Mouse (Mus musculus) megakaryocyte progenitor cell, adult 5-6 weeks (primary cell): ENCODE measurements at regions not wholly inside any gene's neighbourhood (a gene's known extent, or its start where the extent isn't known, plus 50 kb on each side); places are given as distances from the start of the nearest gene placed in this dataset.
"Not testable (repeated sequence)": the region's sequence is repeated elsewhere in the genome, so short reads cannot be mapped to it uniquely, and the experiment has no call there.

Experiments used
- ATAC-seq: replicated peaks from 2 replicates; pipeline ENCODE4 v1.8.0; 2016; ENCODE audit warnings: mild to moderate bottlenecking, moderate TSS enrichment, inconsistent platforms; ENCODE audit not compliant: poor library complexity

- no peak for ATAC-seq
Observed at GRCm38 (mm10) chr3:82290373-82290772, 67.5 kb upstream of the Map9 start.

DNA sequence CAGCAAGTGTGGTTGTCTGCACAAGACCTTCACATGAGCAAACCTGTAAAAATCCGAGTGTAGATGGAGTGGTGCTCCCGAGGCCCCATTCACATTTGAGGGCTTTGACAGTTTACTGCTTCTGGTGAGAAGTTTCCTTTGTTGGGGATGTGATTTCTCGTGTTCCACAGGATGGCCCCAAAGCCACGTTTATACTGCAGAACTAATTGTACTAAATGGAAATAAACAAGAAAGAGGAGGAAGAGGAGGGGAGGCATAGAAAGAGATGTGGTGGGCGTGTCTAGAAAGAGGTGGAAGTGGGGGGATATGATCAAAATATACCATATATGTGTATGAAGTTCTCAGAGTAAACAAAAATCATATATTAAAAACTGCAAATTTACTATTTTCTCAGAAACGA is 68.8 kb upstream of the Map9 start:
- ATAC-seq = no peak

GRCm38 (mm10) chr3:82276977-82277714 is 80.7 kb upstream of the Map9 start:
- no peak for ATAC-seq

DNA sequence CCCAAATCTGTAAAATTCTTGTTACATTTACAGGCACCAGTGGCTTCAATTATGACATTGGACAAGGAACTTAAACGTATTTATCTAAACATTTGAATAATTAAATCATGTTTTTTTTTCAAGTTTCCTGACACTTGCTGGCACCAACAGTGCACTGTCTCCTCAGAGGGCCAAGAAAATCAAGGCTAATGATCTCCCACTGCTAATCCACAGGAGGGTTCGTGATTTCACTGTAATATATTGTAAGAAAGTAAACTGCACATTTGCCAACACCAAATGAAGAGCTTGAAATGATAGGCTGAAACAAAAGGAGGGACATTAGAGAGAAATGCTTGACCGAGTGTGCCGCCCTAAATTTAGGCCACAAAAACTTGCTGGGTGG is 82.0 kb upstream of the Map9 start:
- no peak for ATAC-seq

GRCm38 (mm10) chr3:82274945-82275821 is 82.7 kb upstream of the Map9 start:
- no peak for ATAC-seq

GRCm38 (mm10) chr3:82274196-82274937 is 83.5 kb upstream of the Map9 start:
- ATAC-seq = no peak

DNA sequence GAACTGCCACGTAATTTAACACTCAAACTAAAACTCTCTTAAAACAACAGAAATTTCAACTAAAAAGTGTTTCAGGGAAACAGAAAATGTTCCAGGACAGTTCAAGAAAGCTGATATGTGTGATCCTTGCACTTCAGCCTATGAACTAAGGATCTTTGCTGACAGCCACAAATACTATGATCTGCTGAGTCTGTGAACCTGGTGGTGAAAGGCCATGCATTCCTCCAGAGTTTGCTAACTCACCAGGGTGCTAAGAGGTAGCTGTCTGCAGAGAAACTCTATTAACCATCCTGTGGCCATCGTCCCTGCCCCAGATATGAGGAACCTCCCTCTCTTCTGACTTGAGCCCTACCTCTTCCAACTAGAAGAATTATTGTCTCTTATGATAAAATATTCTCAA is 84.3 kb upstream of the Map9 start:
- not testable (repeated sequence) for ATAC-seq

DNA sequence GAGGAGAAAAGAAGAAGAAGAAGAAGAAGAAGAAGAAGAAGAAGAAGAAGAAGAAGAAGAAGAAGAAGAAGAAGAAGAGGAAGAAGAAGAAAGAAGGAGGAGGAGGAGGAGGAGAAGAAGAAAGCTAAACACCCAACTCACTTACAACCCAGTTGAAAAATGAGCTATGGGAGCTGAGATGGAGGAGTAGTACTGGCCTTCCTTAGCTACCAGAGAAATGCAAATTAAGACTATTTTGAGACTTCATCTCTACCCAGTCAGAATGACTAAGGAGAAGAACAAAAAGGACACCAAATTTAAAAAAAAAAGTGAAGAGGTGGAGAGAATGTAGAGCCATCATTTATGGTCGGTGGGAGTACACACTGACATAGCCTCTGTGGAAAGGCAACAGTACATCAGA is 85.9 kb upstream of the Map9 start:
- no peak for ATAC-seq

DNA sequence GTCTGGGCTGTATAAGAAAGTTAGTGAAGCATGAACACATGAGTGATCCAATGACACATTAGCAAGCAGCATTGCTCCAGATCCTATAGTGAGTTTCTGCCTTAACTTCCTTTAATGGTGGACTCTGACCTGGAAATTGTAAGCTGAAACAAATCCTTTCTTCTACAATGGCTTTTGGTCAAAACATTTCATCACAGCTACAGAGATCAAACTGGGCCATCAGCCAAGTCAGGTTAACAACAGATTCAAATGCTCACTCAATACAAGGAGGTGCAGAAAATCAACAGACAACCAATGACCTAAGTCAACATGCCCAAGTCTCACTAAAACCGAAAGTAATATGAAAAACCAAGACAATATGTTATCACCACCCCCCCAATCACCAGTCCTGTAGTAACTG is 91.9 kb upstream of the Map9 start:
- ATAC-seq = no peak

- ATAC-seq = no peak
Observed at GRCm38 (mm10) chr3:82261976-82262375, 95.9 kb upstream of the Map9 start.

GRCm38 (mm10) chr3:82259986-82260652 is 97.7 kb upstream of the Map9 start:
- no peak for ATAC-seq

DNA sequence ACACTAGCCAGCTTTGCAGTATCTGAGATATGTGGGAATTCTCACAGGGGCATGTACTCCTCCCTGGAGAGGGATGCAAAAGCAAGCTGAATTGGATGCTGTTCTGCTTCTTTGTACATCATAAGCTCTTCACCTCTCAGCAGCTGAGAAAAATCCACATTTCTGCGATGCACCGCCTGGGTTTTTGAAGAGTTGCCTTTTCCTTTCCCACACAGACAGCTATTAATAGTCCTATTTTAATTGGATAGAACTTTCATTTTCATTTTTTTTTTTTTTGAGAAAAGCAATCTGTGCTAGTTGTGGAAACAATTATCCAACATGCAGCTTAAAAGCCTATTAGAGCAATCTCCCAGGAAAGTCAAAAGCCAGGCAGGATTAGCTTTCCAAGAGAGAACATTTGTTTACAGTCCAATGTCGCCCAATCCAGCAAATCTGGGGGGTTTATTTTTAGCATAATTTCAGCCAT is 105.2 kb upstream of the Gucy1a1 start:
- ATAC-seq = no peak

DNA sequence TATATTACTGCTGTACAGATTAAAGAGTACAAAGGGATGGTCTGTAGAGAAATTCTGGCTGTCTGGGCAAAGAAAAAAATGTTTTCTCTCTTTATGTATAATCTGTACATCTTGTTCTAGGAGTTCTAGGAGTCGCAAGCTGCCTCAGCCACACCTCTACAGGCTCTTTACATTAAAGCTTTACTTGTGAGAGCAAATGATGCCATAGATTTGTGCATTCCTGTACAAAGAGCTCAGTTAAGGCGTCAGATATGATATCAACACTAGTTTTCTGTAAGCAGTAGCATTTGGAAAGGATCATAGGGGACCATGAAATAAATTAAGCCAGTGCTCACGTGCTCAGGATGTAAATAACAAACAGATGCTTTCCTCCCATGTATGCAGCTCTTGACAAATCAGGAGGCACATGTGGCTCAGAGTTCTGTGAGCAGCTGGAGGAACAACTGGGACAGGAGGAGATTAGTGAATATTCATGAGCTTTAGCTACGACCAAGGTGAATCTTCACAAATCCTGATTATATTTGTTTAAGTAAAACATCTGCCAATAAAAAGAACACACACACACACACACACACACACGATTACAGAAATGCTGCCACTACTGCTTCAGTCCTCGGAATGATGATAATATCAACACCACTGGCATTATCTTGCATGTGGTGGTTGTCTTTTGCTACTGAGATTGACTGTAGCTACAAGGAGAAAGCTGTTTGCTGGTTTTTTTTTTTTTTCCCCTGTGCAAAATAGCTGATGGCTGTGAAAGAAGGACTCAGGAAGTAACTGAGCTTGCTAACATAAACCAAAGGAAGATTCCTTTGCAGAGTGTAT is 104.6 kb upstream of the Gucy1a1 start:
- no peak for ATAC-seq

DNA sequence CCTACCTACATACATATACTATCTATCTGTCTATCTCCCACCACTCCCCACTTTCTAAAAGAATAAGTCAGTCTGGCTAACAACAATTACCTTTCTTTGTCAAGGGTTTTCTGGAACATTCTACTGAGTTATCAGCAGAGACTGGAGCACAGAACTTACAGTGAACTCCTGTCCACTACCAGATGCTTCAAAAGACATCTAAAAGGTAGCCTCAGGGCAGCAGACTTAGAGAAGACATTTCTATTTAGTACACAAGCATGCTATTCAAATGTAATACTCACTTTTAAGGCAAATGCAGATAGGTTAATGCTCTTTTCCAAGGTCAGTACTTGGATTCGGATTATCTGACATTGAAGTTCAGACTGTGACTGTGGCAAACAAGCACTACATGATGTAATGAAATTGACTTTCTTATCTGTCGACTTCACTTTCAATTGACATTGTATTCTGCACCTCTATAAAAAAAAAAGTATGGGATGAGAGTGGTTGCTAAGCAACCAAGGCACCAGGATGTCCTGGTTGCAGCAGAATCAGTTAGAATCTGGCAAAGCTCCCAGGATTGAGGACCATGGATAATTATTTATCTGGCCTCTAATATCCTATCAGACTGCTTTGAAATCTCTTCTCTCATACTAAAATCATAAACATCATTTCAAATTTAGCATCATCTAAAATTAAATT is 90.9 kb upstream of the Gucy1a1 start:
- no peak for ATAC-seq

DNA sequence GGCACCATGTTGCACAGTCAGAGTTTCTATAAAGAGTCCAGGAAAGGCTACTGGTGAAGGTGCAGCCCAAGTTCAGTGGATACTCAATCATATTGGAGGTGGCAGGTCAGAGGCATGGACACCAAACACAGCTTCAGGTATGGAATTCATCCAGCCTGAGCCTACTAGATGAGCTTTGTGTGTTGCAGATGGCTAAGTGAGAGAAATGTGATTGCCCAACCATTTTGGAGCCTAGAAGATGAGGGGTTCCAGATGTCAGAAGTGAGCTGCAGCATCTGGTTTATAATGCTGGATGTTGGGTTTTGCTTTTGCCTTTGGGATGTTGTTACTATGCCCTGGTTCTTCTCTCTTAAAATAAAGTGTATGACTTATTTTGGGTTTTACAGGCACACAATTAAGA is 88.7 kb upstream of the Gucy1a1 start:
- no peak for ATAC-seq

- ATAC-seq = no peak
Observed at GRCm38 (mm10) chr3:82223379-82223778, 77.8 kb upstream of the Gucy1a1 start.

GRCm38 (mm10) chr3:82221924-82222323 is 76.3 kb upstream of the Gucy1a1 start:
- ATAC-seq = peak; percentile 52; the same call in 1 of the 2 replicates

DNA sequence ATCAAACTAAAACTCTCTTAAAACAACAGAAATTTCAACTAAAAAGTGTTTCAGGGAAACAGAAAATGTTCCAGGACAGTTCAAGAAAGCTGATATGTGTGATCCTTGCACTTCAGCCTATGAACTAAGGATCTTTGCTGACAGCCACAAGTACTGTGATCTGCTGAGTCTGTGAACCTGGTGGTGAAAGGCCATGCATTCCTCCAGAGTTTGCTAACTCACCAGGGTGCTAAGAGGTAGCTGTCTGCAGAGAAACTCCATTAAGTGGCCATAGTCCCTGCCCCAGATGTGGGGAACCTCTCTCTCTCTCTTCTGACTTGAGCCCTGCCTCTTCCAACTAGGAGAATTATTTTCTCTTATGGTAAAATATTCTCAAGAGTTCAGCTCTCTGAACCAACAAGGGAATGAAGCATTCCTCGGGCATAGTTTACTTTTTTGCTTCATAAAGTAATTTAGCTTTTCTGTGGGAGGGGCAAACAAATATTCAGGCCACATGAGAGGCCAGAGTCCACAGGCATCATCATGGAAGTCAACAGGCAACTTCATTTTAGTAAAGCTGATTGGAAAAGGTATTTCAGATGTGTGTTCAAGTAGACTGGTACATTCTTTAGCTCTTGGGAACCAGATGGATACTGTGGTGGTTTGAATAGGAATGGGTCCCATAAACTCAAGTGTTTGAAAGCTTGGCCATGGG is 73.8 kb upstream of the Gucy1a1 start:
- ATAC-seq = not testable (repeated sequence)
